ENCODE assay signal across 1 mouse cellular context in the genomic region with DNA sequence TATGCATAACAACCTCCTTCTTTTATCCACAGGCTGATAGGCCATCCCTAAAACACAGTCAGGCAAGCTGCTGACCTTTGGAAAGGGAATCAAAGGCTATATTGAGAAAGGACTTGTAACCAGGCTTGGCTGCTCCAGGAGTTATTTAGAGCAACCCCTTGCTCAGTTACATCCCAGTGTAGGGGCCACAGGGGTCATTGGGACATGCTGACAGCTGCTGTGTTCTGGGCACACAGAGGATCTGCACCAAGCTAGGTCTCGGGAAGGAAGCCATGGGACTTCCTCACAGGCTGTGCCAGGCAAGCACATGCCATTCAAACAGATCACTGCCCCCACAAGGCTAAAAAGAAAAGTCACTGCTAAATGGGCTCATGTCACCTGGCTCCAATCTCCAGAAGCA.
TF ChIP-seq lines count a peak whose summit lies in the region.

No protein-coding gene starts in this region.

TF ChIP-seq in myocyte, 11 proteins besides CTCF, POLR2A, EP300 and RAD21 (continued from another document):
- TF ChIP-seq MYOD1 (IDR thresholded peaks at IDR 0.05; ENCODE audit: control insufficient read depth in 1 of 3, insufficient read length in 2 of 3, low read depth in 2 of 3) (peak; percentile 72 to 93 (median 82)), SRF (IDR thresholded peaks at IDR 0.05; ENCODE audit: control insufficient read depth, insufficient read length, low read depth) (no peak), TCF3 (IDR thresholded peaks at IDR 0.05; ENCODE audit: insufficient read length, low read depth) (peak; percentile 24), USF1 (IDR thresholded peaks at IDR 0.05; ENCODE audit: low read depth) (no peak), CEBPB (IDR thresholded peaks at IDR 0.05; ENCODE audit: insufficient read depth, poor library complexity, severe bottlenecking) (no peak), MAX (IDR thresholded peaks at IDR 0.05; ENCODE audit: low read depth) (no peak), MYOG (IDR thresholded peaks at IDR 0.05; ENCODE audit: control insufficient read depth in 1 of 3, insufficient read depth in 1 of 3, insufficient read length in 2 of 3, low read depth in 2 of 3) (peak; percentile 75 to 96 (median 75)), REST (IDR thresholded peaks at IDR 0.05; ENCODE audit: insufficient read depth, insufficient read length) (no peak)
TF ChIP-seq in myocyte: peak in this region for 4.
